Mouse (Mus musculus) embryonic fibroblast, embryonic 13.5 days (primary cell): ENCODE data around the gene Gpx5. TPM values are rescaled to one million over a fixed set of nuclear protein-coding genes. Genes with fewer than 3 reads are reported as not detected.

ENCODE experiments used
- H3K27ac ChIP-seq: 2 replicates; pipeline ENCODE4 v1.5.1; 2012; ENCODE audit warnings: low read length, control low read depth, inconsistent platforms; ENCODE audit not compliant: insufficient read depth
- H3K4me1 ChIP-seq: 2 replicates; pipeline ENCODE4 v1.6.1; 2011; ENCODE audit warnings: low read length; ENCODE audit not compliant: control insufficient read depth, insufficient read depth
- H3K4me3 ChIP-seq: 2 replicates; pipeline ENCODE4 v1.5.1; 2011; ENCODE audit warnings: mild to moderate bottlenecking, control low read depth, low read length; ENCODE audit not compliant: insufficient read depth
- CTCF ChIP-seq: IDR thresholded peaks from 2 replicates; pipeline ENCODE4 v1.5.1; 2011; ENCODE audit warnings: mild to moderate bottlenecking, control low read depth, low read length, moderate library complexity, borderline replicate concordance; ENCODE audit not compliant: insufficient read depth
- POLR2A ChIP-seq: IDR thresholded peaks from 2 replicates; pipeline ENCODE4 v1.6.1; 2011; ENCODE audit warnings: low read depth, mild to moderate bottlenecking, control low read depth, low read length, moderate library complexity
- polyA plus RNA-seq: library from polyadenylated mRNA; stranded (reverse); fragments of >200 nt; gene quantifications from 2 replicates; pipeline ENCODE4 v1.2.4, GENCODE M21; 2011; ENCODE audit warnings: low read depth; ENCODE audit not compliant: missing spikeins, insufficient read length

The Gpx5 gene
- polyA plus RNA-seq, 1 experiment = not detected

- no peak for TF ChIP-seq CTCF
- TF ChIP-seq POLR2A = no peak
- Histone ChIP-seq H3K4me1 (no peaks in the 10 kb centered on the region; the same call in 1 of the 2 replicates), H3K27ac (no peak overlapping the region), H3K4me3 (peak overlapping the region; percentile 48)
These were observed 25.0 kb downstream of the Gpx5 start for GRCm38 (mm10) chr13:21267541-21267940.

DNA sequence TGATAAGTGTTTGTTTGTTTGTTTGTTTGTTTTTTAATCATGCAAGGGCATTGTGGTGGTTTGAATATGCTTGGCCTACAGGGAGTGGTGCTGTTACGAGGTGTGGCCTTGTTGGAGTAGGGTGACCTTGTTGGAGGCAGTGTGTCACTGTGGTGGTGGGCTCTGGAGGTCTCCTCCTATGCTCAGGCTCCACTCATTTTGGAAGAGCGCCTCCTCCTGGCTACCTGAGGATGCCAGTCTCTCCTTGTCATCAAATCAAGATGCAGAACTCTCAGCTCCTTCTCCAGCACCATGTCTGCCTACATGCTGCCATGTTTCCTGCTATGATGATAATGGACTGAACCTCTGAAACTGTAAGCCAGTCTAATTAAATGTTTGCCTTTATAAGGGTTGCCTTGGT, 26.8 kb downstream of the Gpx5 start:
- Histone ChIP-seq H3K4me1 (no peaks in the 10 kb centered on the region; the same call in 1 of the 2 replicates), H3K4me3 (no peak overlapping the region)

DNA sequence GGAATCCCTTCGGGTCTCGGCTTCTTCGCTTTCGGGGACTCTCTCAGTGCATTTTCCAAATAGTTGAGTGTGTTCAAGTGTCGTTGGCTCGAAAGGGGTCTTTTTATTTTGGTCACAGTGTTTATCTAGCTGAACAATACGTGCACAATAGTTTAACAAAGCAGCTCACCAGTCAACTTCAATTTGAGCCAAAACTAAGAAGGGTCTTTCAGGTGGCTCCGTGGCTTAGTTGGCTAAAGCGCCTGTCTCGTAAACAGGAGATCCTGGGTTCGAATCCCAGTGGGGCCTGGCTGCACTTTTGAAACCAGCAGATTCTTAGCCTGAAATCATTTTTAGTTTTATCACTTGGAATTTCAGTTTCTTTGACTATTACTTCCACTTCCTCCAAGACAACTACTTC, 28.2 kb downstream of the Gpx5 start:
- H3K4me1 ChIP-seq = no peaks in the 10 kb centered on the region; the same call in 1 of the 2 replicates
- H3K4me3 ChIP-seq = peak overlapping the region; percentile 100
- no peak overlapping the region for H3K27ac ChIP-seq
- no peak for TF ChIP-seq POLR2A
- TF ChIP-seq CTCF = no peak

More for the DNA sequence above, 26.8 kb downstream of the Gpx5 start:
- no peak overlapping the region for H3K27ac ChIP-seq
- no peak for TF ChIP-seq CTCF
- no peak for TF ChIP-seq POLR2A

DNA sequence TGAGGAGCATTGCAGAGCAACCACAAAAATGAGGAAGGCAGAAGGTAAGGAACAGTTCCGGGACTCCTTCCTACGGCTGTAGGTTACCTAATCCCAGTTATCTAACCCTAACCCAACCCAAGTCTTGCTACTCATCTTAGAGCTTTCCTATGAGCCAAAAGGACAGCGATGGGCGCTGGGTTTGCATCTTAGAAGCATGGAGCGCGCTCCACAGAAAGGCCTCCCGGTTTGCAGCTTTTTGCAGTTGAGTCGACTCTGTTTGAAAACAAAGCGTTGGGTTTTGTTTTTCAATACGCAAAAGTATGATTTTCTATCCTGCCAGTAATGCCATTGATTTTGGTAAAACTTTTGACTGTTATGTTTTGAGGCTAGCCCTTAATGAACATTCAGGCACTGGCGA, 28.6 kb downstream of the Gpx5 start:
- Histone ChIP-seq H3K27ac (no peak overlapping the region), H3K4me3 (peak overlapping the region; percentile 100), H3K4me1 (no peaks in the 10 kb centered on the region; the same call in 1 of the 2 replicates)
- no peak for TF ChIP-seq CTCF
- TF ChIP-seq POLR2A = no peak

GRCm38 (mm10) chr13:21262787-21263461, 29.6 kb downstream of the Gpx5 start:
- no peaks in the 10 kb centered on the region; the same call in 1 of the 2 replicates for H3K4me1 ChIP-seq
- TF ChIP-seq POLR2A (no peak), CTCF (no peak)

DNA sequence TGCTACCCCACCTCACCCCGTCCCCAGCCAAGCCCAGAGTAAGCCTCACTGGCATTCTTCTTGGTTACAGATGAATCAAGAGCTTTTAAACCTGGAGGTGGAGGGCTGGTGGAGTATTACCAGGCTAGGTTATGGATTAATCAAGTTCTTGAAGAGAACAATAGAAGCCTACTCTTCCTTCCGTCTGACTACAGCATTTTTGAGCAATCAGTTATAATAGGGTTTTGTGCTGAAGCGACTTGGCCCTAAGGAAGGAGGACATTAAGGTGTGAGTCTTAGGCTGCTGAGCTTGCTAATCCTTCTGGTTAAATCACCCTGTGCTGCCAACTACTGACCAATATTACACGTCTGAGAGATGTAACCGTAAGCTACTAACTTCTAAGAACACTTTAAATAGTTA, 32.2 kb downstream of the Gpx5 start:
- peak overlapping the region; percentile 53 for H3K4me3 ChIP-seq
- TF ChIP-seq CTCF = no peak
- TF ChIP-seq POLR2A = no peak
- H3K4me1 ChIP-seq = no peaks in the 10 kb centered on the region; the same call in none of the 2 replicates
- no peak overlapping the region for H3K27ac ChIP-seq

More at GRCm38 (mm10) chr13:21262787-21263461, 29.6 kb downstream of the Gpx5 start:
- Histone ChIP-seq H3K27ac (no peak overlapping the region), H3K4me3 (peak overlapping the region; percentile 100; the same call in 1 of the 2 replicates)

GRCm38 (mm10) chr13:21259677-21260113, 32.8 kb downstream of the Gpx5 start:
- H3K27ac ChIP-seq = no peak overlapping the region
- H3K4me1 ChIP-seq = no peaks in the 10 kb centered on the region; the same call in none of the 2 replicates
- TF ChIP-seq CTCF (no peak), POLR2A (no peak)
- H3K4me3 ChIP-seq = peak overlapping the region; percentile 97

DNA sequence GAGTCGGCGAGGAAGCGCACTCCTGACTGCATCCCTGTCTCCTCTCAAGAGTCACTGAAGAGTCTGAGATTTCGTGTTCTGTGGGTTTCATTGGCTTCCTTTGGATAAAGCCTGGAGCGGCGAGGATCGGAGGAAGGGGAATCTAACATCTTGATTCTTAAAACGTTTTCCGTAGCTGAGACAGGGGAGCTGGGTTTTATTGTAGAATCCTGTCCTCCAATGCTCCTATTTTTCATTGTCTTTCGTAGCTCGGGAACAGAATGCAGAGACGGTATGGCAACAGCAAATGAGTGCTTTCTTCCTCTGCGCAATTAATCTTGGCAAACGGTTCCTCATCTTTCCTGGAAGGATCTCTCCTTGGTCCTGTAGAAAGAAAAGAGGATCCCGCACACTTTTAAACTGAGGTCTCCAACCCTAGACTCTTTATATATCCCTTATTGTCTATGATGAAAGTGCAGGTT, 33.3 kb downstream of the Gpx5 start:
- H3K4me1 ChIP-seq = no peaks in the 10 kb centered on the region; the same call in none of the 2 replicates
- no peak overlapping the region for H3K27ac ChIP-seq
- peak overlapping the region; percentile 97 for H3K4me3 ChIP-seq
- TF ChIP-seq CTCF (no peak), POLR2A (no peak)

- TF ChIP-seq POLR2A (no peak), CTCF (no peak)
- H3K4me3 ChIP-seq = peak overlapping the region; percentile 97
- H3K27ac ChIP-seq = no peak overlapping the region
- H3K4me1 ChIP-seq = no peaks in the 10 kb centered on the region; the same call in 1 of the 2 replicates
These were observed 34.0 kb downstream of the Gpx5 start for GRCm38 (mm10) chr13:21258524-21258923.

GRCm38 (mm10) chr13:21253986-21254385, 38.5 kb downstream of the Gpx5 start:
- TF ChIP-seq CTCF (no peak), POLR2A (no peak)
- peaks cover 2% of the 10 kb centered on the region for H3K4me1 ChIP-seq
- no peak overlapping the region for H3K27ac ChIP-seq
- peak overlapping the region; percentile 91 for H3K4me3 ChIP-seq

DNA sequence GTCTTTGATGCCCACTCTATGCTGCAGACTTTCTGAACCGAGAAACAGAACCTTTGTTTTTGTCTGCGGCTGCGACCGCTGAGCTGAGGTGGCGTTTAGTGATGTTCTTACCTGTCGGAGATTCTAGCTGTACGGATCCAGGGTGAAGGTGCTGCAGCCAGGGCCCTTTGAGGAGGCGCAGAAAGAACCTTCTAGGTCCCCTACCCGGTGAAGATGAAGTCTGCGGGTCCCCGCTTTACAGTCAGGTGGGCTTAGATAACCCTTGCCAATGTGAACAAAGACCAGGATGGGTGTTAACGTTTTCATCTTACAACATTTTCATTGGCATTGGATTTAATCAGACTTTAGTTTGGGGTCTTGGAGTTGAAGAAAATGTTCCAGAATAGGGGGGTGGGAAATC, 39.0 kb downstream of the Gpx5 start:
- TF ChIP-seq CTCF (no peak), POLR2A (no peak)
- Histone ChIP-seq H3K27ac (no peak overlapping the region), H3K4me3 (peak overlapping the region; percentile 91), H3K4me1 (peaks cover 2% of the 10 kb centered on the region)
